Mouse (Mus musculus): Measurements from ENCODE around the gene Nup210l.

- TF ChIP-seq GATA1 (IDR thresholded peaks at IDR 0.05; ENCODE audit: borderline replicate concordance, low read length) (no peak), FLI1 (IDR thresholded peaks at IDR 0.05; ENCODE audit: low read length) (no peak)
These were observed 57.6 kb downstream of the Nup210l start for GRCm38 (mm10) chr3:90161541-90161940.
